In the genomic region with DNA sequence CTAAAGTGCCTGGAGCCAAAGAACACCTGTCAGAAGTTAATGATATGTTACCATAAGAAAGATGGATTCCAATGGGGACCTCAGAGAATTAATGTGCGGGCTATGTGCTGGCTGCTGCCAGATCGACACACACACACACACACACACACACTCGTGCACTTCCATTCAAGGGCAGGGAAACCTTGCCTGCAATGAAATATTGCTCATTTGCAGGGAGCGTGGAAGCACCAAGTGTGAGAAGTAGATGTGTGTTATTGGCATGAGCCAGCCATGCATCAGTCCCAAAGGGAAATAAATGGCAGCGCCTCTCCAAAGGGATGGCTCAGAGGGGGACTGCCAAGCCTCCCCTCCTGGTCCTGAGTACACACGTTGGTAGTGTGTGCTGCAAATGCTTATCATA, we compare ENCODE assay signal across 12 mouse cellular contexts.
"Had no signal": no experiment of that assay in that cellular context is flagged by ENCODE, and none has a peak within 500 bp of the region (broad histone marks: within the 10 kb centered on the region; RNA-seq: fewer than 3 reads in every experiment).

No protein-coding gene starts in this region.

- H3K4me3 ChIP-seq: limb, embryonic 15.5 days; liver, embryonic 12.5 days; midbrain, embryonic 10.5 days; myocyte; neural tube, embryonic 12.5 days had no signal

- H3K27me3 ChIP-seq: limb, embryonic 15.5 days; liver, embryonic 12.5 days; neural tube, embryonic 12.5 days had no signal

- H3K27ac ChIP-seq: limb, embryonic 15.5 days; liver, embryonic 12.5 days; midbrain, embryonic 10.5 days; neural tube, embryonic 12.5 days; stomach, postnatal 0 days had no signal

- H3K4me2 ChIP-seq: limb, embryonic 15.5 days; liver, embryonic 12.5 days; lung, embryonic 14.5 days; neural tube, embryonic 12.5 days had no signal

- H3K4me1 ChIP-seq: liver, embryonic 12.5 days; midbrain, embryonic 10.5 days had no signal

- H3K9me3 ChIP-seq: limb, embryonic 15.5 days; liver, embryonic 12.5 days; midbrain, embryonic 10.5 days; neural tube, embryonic 12.5 days had no signal

- H3K9ac ChIP-seq: limb, embryonic 15.5 days; liver, embryonic 12.5 days; lung, embryonic 14.5 days; neural tube, embryonic 12.5 days had no signal

- H3K36me3 ChIP-seq: limb, embryonic 15.5 days; liver, embryonic 12.5 days; midbrain, embryonic 10.5 days; neural tube, embryonic 12.5 days had no signal

- ATAC-seq: liver, embryonic 12.5 days had no signal

- DNase-seq: kidney, postnatal 10 days; lung, embryonic 14.5 days; lung, postnatal 10 days; lung, postnatal 4 days; midbrain, embryonic 14.5 days; thymus, postnatal 4 days had no signal
